Mouse (Mus musculus) heart, postnatal 0 days (tissue): Measurements from ENCODE around the gene Stim1.

ENCODE experiments used
- CTCF ChIP-seq: IDR thresholded peaks from 2 replicates; pipeline ENCODE4 v1.5.1; 2016; ENCODE audit warnings: antibody characterized with exemption, control low read depth, low read depth
- EP300 ChIP-seq: IDR thresholded peaks from 2 replicates; pipeline ENCODE4 v1.6.1; 2016; ENCODE audit warnings: antibody characterized with exemption, low read depth

DNA sequence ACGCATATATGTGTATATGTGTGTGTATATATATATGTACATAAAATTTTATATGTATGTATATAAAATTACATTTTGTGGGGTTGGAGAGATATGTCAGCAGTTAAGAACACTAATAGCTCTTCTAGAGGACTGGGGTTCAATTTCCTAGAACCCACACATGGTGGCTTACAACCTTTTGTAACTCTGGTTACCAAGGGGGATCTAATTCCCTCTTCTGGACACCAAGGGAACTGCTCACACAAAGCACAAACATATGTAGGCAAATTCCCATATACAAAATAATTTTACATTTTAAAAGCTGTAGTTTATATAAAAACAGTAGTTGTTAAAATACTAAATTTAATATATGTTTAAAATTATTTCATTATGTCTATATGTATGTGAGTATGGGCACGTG lies 136.5 kb downstream of the Stim1 start:
- TF ChIP-seq CTCF: no peak; the same call in 1 of the 2 replicates
- no peak for TF ChIP-seq EP300
